Mouse (Mus musculus) ES-Bruce4 (cell line): ENCODE measurements around the gene 1700102P08Rik.
A peak's percentile ranks its signal among the peaks of the same experiment; 100 is the strongest.

Experiments used
- CTCF ChIP-seq: IDR thresholded peaks from one replicate; pipeline ENCODE4 v1.8.1; 2011; ENCODE audit warnings: low read depth, low read length
- EP300 ChIP-seq: IDR thresholded peaks from 2 replicates; pipeline ENCODE4 v1.6.1; 2011; ENCODE audit warnings: low read depth, low read length; ENCODE audit not compliant: insufficient read depth
- POLR2A ChIP-seq: IDR thresholded peaks from one replicate; pipeline ENCODE4 v1.8.1; 2011; ENCODE audit warnings: low read length; ENCODE audit not compliant: insufficient read depth

DNA sequence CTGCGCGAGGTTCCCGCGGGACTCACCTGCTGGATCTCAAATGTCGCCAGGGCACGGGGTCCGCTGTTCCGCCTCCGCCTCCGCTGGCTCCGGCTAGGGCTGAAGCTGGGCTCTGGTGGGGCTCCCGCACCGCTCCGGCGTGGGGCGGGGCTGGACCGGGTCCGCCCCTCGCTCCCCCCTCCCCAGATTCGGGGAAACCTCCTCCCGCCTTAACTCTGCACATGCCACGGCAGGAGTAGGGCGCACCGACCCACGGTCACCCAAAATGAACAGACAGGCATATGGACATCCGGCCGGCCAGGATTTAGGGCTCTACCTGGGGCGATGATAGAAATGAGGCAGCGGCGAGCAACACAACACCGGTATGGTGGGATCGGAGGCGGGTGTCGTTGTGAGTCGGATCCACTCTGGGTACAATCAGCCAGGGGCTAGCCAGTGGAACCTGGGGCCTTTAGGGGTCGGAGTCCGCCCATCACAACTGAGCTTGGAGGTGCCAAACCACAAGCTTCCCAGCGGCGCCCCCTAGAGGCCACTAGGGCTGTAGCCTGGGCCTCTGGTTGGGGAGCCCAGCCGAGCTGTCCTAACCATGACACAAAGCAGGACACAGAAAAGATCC lies 59.8 kb downstream of the 1700102P08Rik start:
- TF ChIP-seq POLR2A (no peak), CTCF (peak; percentile 78), EP300 (no peak)
